Mouse (Mus musculus) midbrain, embryonic 16.5 days (tissue): ENCODE results near the gene Rasl10a. TPM values are rescaled to one million over a fixed set of nuclear protein-coding genes. Genes with fewer than 3 reads are reported as not detected.

Source experiments
- ATAC-seq: fragments of 200-750 bp; cut with Nextera tagmentation; 2 replicates; pipeline ENCODE4 v1.8.0; 2017; ENCODE audit warnings: moderate TSS enrichment
- H3K27ac ChIP-seq: fragments of 300-500 bp; sonication (generic); 2 replicates; pipeline ENCODE4 v1.5.1; 2014; ENCODE audit warnings: mild to moderate bottlenecking, low read length, mixed read lengths
- H3K27me3 ChIP-seq: fragments of 300-500 bp; sonication (generic); 2 replicates; pipeline ENCODE4 v1.6.1; 2014; ENCODE audit warnings: low read depth, low read length, mixed read lengths; ENCODE audit not compliant: control insufficient read depth, insufficient read depth
- H3K36me3 ChIP-seq: fragments of 300-500 bp; sonication (generic); 2 replicates; pipeline ENCODE4 v1.6.1; 2014; ENCODE audit warnings: mild to moderate bottlenecking, low read length, moderate library complexity, mixed read lengths; ENCODE audit not compliant: control insufficient read depth, insufficient read depth
- H3K4me1 ChIP-seq: fragments of 300-500 bp; sonication (generic); 2 replicates; pipeline ENCODE4 v1.6.1; 2014; ENCODE audit warnings: mild to moderate bottlenecking, low read length, mixed read lengths; ENCODE audit not compliant: control insufficient read depth, insufficient read depth
- H3K4me2 ChIP-seq: fragments of 300-500 bp; sonication (generic); 2 replicates; pipeline ENCODE4 v1.6.1; 2014; ENCODE audit warnings: mild to moderate bottlenecking, low read length, mixed read lengths
- H3K4me3 ChIP-seq: fragments of 300-500 bp; sonication (generic); 2 replicates; pipeline ENCODE4 v1.5.1; 2014; ENCODE audit warnings: low read depth, mild to moderate bottlenecking, low read length, moderate library complexity, mixed read lengths
- H3K9ac ChIP-seq: fragments of 300-500 bp; sonication (generic); 2 replicates; pipeline ENCODE4 v1.6.1; 2014; ENCODE audit warnings: low read depth, low read length, mixed read lengths
- H3K9me3 ChIP-seq: fragments of 300-500 bp; sonication (generic); replicated peaks from 2 replicates; pipeline ENCODE4 v1.6.1; 2014; ENCODE audit warnings: mild to moderate bottlenecking, low read length, mixed read lengths; ENCODE audit not compliant: control insufficient read depth, poor library complexity, severe bottlenecking
- whole genome bisulfite sequencing: fragments of 180-500 bp; shearing (Covaris S2); extraction: QIAGEN DNeasy Blood & Tissue Kit; methylation state at CpG from one replicate; pipeline ENCODE4 v1.1.7; 2014; 5-methylcytosine and 5-hydroxymethylcytosine counted together
- polyA plus RNA-seq: library from polyadenylated mRNA; unstranded; fragments of >200 nt; fragmentation: Nextera tagmentation; extraction: Ambion mirVana; gene quantifications from 2 replicates; pipeline ENCODE4 v1.2.1, GENCODE M21; 2015

Gene Rasl10a
- polyA plus RNA-seq, 1 experiment from 2014 or later: 1.2 TPM

- no peaks in the 10 kb centered on the region for H3K9me3 ChIP-seq
- H3K4me2 ChIP-seq: no peak overlapping the region
- no peak overlapping the region for H3K9ac ChIP-seq
- no peaks in the 10 kb centered on the region for H3K27me3 ChIP-seq
- 100% methylated on average over 1 of the region's 1 CpGs for WGBS
- H3K36me3 ChIP-seq: peaks cover 55% of the 10 kb centered on the region
- no peaks in the 10 kb centered on the region for H3K4me1 ChIP-seq
- H3K27ac ChIP-seq: no peak overlapping the region
- no peak for ATAC-seq
- H3K4me3 ChIP-seq: no peak overlapping the region
Measured at GRCm38 (mm10) chr11:5025108-5025507, 32.8 kb upstream of the Rasl10a start.

GRCm38 (mm10) chr11:5028228-5028627, 29.7 kb upstream of the Rasl10a start:
- Histone ChIP-seq H3K4me3 (no peak overlapping the region), H3K27ac (no peak overlapping the region), H3K4me1 (no peaks in the 10 kb centered on the region), H3K36me3 (peaks cover 66% of the 10 kb centered on the region), H3K4me2 (no peak overlapping the region), H3K9ac (no peak overlapping the region), H3K9me3 (no peaks in the 10 kb centered on the region), H3K27me3 (no peaks in the 10 kb centered on the region)
- 98% methylated on average over 7 of the region's 7 CpGs for WGBS
- no peak for ATAC-seq

GRCm38 (mm10) chr11:5032706-5033105, 25.2 kb upstream of the Rasl10a start:
- H3K4me2 ChIP-seq: no peak overlapping the region
- no peaks in the 10 kb centered on the region for H3K27me3 ChIP-seq
- H3K27ac ChIP-seq: no peak overlapping the region
- no peak overlapping the region for H3K4me3 ChIP-seq
- peaks cover 70% of the 10 kb centered on the region for H3K36me3 ChIP-seq
- no peaks in the 10 kb centered on the region for H3K9me3 ChIP-seq
- no peaks in the 10 kb centered on the region for H3K4me1 ChIP-seq
- WGBS: 95% methylated on average over 10 of the region's 10 CpGs
- H3K9ac ChIP-seq: no peak overlapping the region
- no peak for ATAC-seq

GRCm38 (mm10) chr11:5033136-5033535, 24.8 kb upstream of the Rasl10a start:
- ATAC-seq: no peak
- Histone ChIP-seq H3K27me3 (no peaks in the 10 kb centered on the region), H3K9ac (no peak overlapping the region), H3K9me3 (no peaks in the 10 kb centered on the region), H3K36me3 (peaks cover 66% of the 10 kb centered on the region), H3K4me1 (no peaks in the 10 kb centered on the region), H3K4me3 (no peak overlapping the region), H3K27ac (no peak overlapping the region), H3K4me2 (no peak overlapping the region)
- 92% methylated on average over 3 of the region's 3 CpGs for WGBS

- H3K4me2 ChIP-seq: no peak overlapping the region
- H3K27me3 ChIP-seq: no peaks in the 10 kb centered on the region
- H3K27ac ChIP-seq: no peak overlapping the region
- ATAC-seq: no peak
- no peak overlapping the region for H3K4me3 ChIP-seq
- H3K9ac ChIP-seq: no peak overlapping the region
- 96% methylated on average over 4 of the region's 4 CpGs for WGBS
- no peaks in the 10 kb centered on the region for H3K9me3 ChIP-seq
- no peaks in the 10 kb centered on the region for H3K4me1 ChIP-seq
- H3K36me3 ChIP-seq: peaks cover 61% of the 10 kb centered on the region
Measured at GRCm38 (mm10) chr11:5035421-5035820, 22.5 kb upstream of the Rasl10a start.

- Histone ChIP-seq H3K9me3 (no peaks in the 10 kb centered on the region), H3K4me2 (no peak overlapping the region), H3K27me3 (no peaks in the 10 kb centered on the region), H3K4me3 (no peak overlapping the region), H3K9ac (no peak overlapping the region), H3K36me3 (peaks cover 53% of the 10 kb centered on the region), H3K4me1 (no peaks in the 10 kb centered on the region), H3K27ac (no peak overlapping the region)
- 85% methylated on average over 8 of the region's 8 CpGs for WGBS
- ATAC-seq: no peak
Measured at GRCm38 (mm10) chr11:5037146-5037854, 20.6 kb upstream of the Rasl10a start.

- Histone ChIP-seq H3K36me3 (peaks cover 31% of the 10 kb centered on the region), H3K9me3 (no peaks in the 10 kb centered on the region), H3K4me2 (no peak overlapping the region), H3K4me1 (no peaks in the 10 kb centered on the region), H3K9ac (no peak overlapping the region), H3K27ac (no peak overlapping the region), H3K4me3 (no peak overlapping the region), H3K27me3 (no peaks in the 10 kb centered on the region)
- no peak for ATAC-seq
- 95% methylated on average over 5 of the region's 5 CpGs for WGBS
Measured at GRCm38 (mm10) chr11:5040585-5040984, 17.3 kb upstream of the Rasl10a start.

GRCm38 (mm10) chr11:5041144-5041780, 16.7 kb upstream of the Rasl10a start:
- no peak for ATAC-seq
- no peak overlapping the region for H3K9ac ChIP-seq
- no peak overlapping the region for H3K4me3 ChIP-seq
- H3K9me3 ChIP-seq: no peaks in the 10 kb centered on the region
- no peak overlapping the region for H3K4me2 ChIP-seq
- WGBS: 87% methylated on average over 18 of the region's 18 CpGs
- H3K36me3 ChIP-seq: peaks cover 31% of the 10 kb centered on the region
- no peak overlapping the region for H3K27ac ChIP-seq
- H3K4me1 ChIP-seq: no peaks in the 10 kb centered on the region
- H3K27me3 ChIP-seq: no peaks in the 10 kb centered on the region

GRCm38 (mm10) chr11:5042645-5043381, 15.1 kb upstream of the Rasl10a start:
- H3K4me2 ChIP-seq: no peak overlapping the region
- no peak for ATAC-seq
- no peaks in the 10 kb centered on the region for H3K27me3 ChIP-seq
- WGBS: 94% methylated on average over 8 of the region's 8 CpGs
- no peak overlapping the region for H3K9ac ChIP-seq
- peaks cover 20% of the 10 kb centered on the region for H3K36me3 ChIP-seq
- H3K27ac ChIP-seq: no peak overlapping the region
- H3K4me3 ChIP-seq: no peak overlapping the region
- H3K4me1 ChIP-seq: no peaks in the 10 kb centered on the region
- no peaks in the 10 kb centered on the region for H3K9me3 ChIP-seq
